15 mouse cellular contexts compared by ENCODE assay signal in genomic region chr1:135490931-135491666, GRCm38 (mm10).
DNase-seq lines count a peak whose midpoint lies in the region; ATAC-seq and TF ChIP-seq lines count a peak whose summit lies in the region.
"Had no signal": no experiment of that assay in that cellular context is flagged by ENCODE, and none has a peak within 500 bp of the region (broad histone marks: within the 10 kb centered on the region; RNA-seq: fewer than 3 reads in every experiment).

No protein-coding gene starts in this region.

- no peak for TF ChIP-seq RAD21 in CH12.LX (IDR thresholded peaks at IDR 0.05; ENCODE audit: low read depth, low read length)

- H3K36me3 ChIP-seq in heart, embryonic 16.5 days (ENCODE audit: control insufficient read depth, insufficient read depth): peaks cover 6% of the 10 kb centered on the region; the same call in 1 of the 2 replicates
- no peaks in the 10 kb centered on the region for H3K36me3 ChIP-seq in heart, adult 2 months (ENCODE audit: control insufficient read depth, insufficient read depth, low read length)
- H3K36me3 ChIP-seq in CH12.LX (replicated peaks in 1 of 2; ENCODE audit: control insufficient read depth in 1 of 2, insufficient read depth in 1 of 2, low read length in 1 of 2) (no peaks in the 10 kb centered on the region), myocyte (ENCODE audit: control insufficient read depth, insufficient read depth) (peaks cover 4% of the 10 kb centered on the region)
- H3K36me3 ChIP-seq: intestine, embryonic 15.5 days; liver, embryonic 15.5 days had no signal

- H3K27me3 ChIP-seq in heart, embryonic 16.5 days (ENCODE audit: control insufficient read depth, insufficient read depth, low read length): no peaks in the 10 kb centered on the region
- H3K27me3 ChIP-seq in heart, adult 2 months (ENCODE audit: control insufficient read depth, insufficient read depth, low read length): no peaks in the 10 kb centered on the region
- H3K27me3 ChIP-seq in CH12.LX (replicated peaks): no peaks in the 10 kb centered on the region
- H3K27me3 ChIP-seq in myocyte (ENCODE audit: control insufficient read depth, insufficient read depth, insufficient read length): no peaks in the 10 kb centered on the region
- H3K27me3 ChIP-seq: intestine, embryonic 15.5 days; liver, embryonic 15.5 days had no signal

- no peak for TF ChIP-seq POLR2A in heart, adult 2 months (IDR thresholded peaks at IDR 0.05; ENCODE audit: insufficient read depth, low read depth, low read length)
- no peak for TF ChIP-seq POLR2A in CH12.LX (IDR thresholded peaks at IDR 0.05; ENCODE audit: low read depth, low read length)
- no peak for TF ChIP-seq POLR2A in myocyte (IDR thresholded peaks at IDR 0.05; ENCODE audit: insufficient read length, low read depth)

- H3K4me3 ChIP-seq in heart, embryonic 16.5 days (ENCODE audit: low read length): no peak overlapping the region
- H3K4me3 ChIP-seq in heart, adult 2 months: no peak overlapping the region
- H3K4me3 ChIP-seq in CH12.LX (replicated peaks in 1 of 3; ENCODE audit: low read depth in 2 of 3, low read length in 2 of 3, poor library complexity in 1 of 3) (no peak overlapping the region), myocyte (no peak overlapping the region)
- H3K4me3 ChIP-seq: intestine, embryonic 15.5 days; liver, embryonic 15.5 days had no signal

- no peak overlapping the region for H3K4me2 ChIP-seq in heart, embryonic 16.5 days (ENCODE audit: low read depth, low read length)
- H3K4me2 ChIP-seq in CH12.LX (ENCODE audit: insufficient read depth, low read depth, poor library complexity, severe bottlenecking) (no peak overlapping the region), myocyte (ENCODE audit: low read depth) (peak overlapping the region; percentile 83)
- H3K4me2 ChIP-seq: intestine, embryonic 15.5 days; liver, embryonic 15.5 days had no signal

- no peak for TF ChIP-seq CTCF in heart, adult 2 months (IDR thresholded peaks at IDR 0.05)
- TF ChIP-seq CTCF in CH12.LX (conservative IDR thresholded peaks at IDR 0.05 in 1 of 2, IDR thresholded peaks at IDR 0.05 in 1 of 2; ENCODE audit: low read depth in 2 of 2, low read length in 2 of 2): no peak

- intact Hi-C loops in heart, adult 2 months (cut with DNase I): loop anchor here (2.0 kb wide), 1 partner anchor 16 kb away; no protein-coding TSS in a partner anchor

- WGBS in heart, embryonic 16.5 days: 41% methylated on average over 10 of the region's 10 CpGs
- WGBS in heart, adult 2 months: 73% methylated on average over 10 of the region's 10 CpGs

- no peaks in the 10 kb centered on the region for H3K9me3 ChIP-seq in heart, embryonic 16.5 days (replicated peaks; ENCODE audit: control insufficient read depth, low read length)
- H3K9me3 ChIP-seq in CH12.LX (replicated peaks; ENCODE audit: low read length): no peaks in the 10 kb centered on the region
- H3K9me3 ChIP-seq: intestine, embryonic 15.5 days; liver, embryonic 15.5 days had no signal

- 0 out of 2 replicates have a peak, but pooled peaks have one; percentile 26 for ATAC-seq in heart, embryonic 16.5 days (replicated peaks; ENCODE audit: extremely low read depth, insufficient read depth, low FRiP score)
- ATAC-seq: intestine, embryonic 15.5 days had no signal

- H3K9ac ChIP-seq in heart, embryonic 16.5 days (ENCODE audit: low read length): no peak overlapping the region
- H3K9ac ChIP-seq in heart, adult 2 months (ENCODE audit: low read depth, low read length): no peak overlapping the region
- H3K9ac ChIP-seq in CH12.LX (ENCODE audit: insufficient read depth, low read depth): no peak overlapping the region
- H3K9ac ChIP-seq: intestine, embryonic 15.5 days; liver, embryonic 15.5 days had no signal

- H3ac ChIP-seq in myocyte (ENCODE audit: control insufficient read depth, insufficient read length): no peak overlapping the region

- H3K27ac ChIP-seq in heart, embryonic 16.5 days (ENCODE audit: low read length): 0 out of 2 replicates have a peak overlapping the region, but pooled peaks have one; percentile 19
- no peak overlapping the region; the same call in 1 of the 2 replicates for H3K27ac ChIP-seq in heart, adult 2 months
- H3K27ac ChIP-seq in CH12.LX (ENCODE audit: insufficient read depth, low read depth): no peak overlapping the region
- H3K27ac ChIP-seq: intestine, embryonic 15.5 days; liver, embryonic 15.5 days had no signal

- in situ Hi-C loops in CH12.LX (cut with MboI; ENCODE audit: low pct_ligation_motif_present, low pct_unique_long_range_greater_than_20kb, low sequenced_read_pairs): no loop called here

- dilution Hi-C loops in CH12.LX (cut with MboI; ENCODE audit: extremely low pct_ligation_motif_present, extremely low pct_unique_long_range_greater_than_20kb, low sequenced_read_pairs): no loop called here

- H3K4me1 ChIP-seq in heart, embryonic 16.5 days (ENCODE audit: control insufficient read depth, insufficient read depth, low read length): peaks cover 44% of the 10 kb centered on the region
- no peaks in the 10 kb centered on the region for H3K4me1 ChIP-seq in heart, adult 2 months (ENCODE audit: control insufficient read depth, insufficient read depth, low read length)
- 0 out of 4 replicates have a peak, but pooled peaks cover 0 to under 1% of the 10 kb centered on the region in 2 experiments for H3K4me1 ChIP-seq in CH12.LX (ENCODE audit: control insufficient read depth in 1 of 2, insufficient read depth in 2 of 2)
- H3K4me1 ChIP-seq: liver, embryonic 15.5 days had no signal

- no peak for TF ChIP-seq EP300 in heart, adult 2 months (IDR thresholded peaks at IDR 0.05; ENCODE audit: insufficient read depth, low read depth, low read length)
- TF ChIP-seq EP300 in CH12.LX (IDR thresholded peaks at IDR 0.05; ENCODE audit: low read length): no peak

- H3K79me2 ChIP-seq in heart, adult 2 months (replicated peaks; ENCODE audit: control insufficient read depth, insufficient read depth, low read length): no peaks in the 10 kb centered on the region; the same call in 1 of the 2 replicates
- H3K79me2 ChIP-seq in CH12.LX (replicated peaks; ENCODE audit: control insufficient read depth, extremely low read depth, insufficient read depth, poor library complexity, severe bottlenecking): no peaks in the 10 kb centered on the region
- H3K79me2 ChIP-seq in myocyte (ENCODE audit: control insufficient read depth, insufficient read depth): peaks cover 25% of the 10 kb centered on the region

- DNase-seq in heart, adult 2 months: no peak
- DNase-seq in CH12.LX (ENCODE audit: extremely low read depth): no peak
- peak; percentile 69 for DNase-seq in Muller cell, postnatal 12 days (ENCODE audit: inconsistent ontology term)
- no peak for DNase-seq in urinary bladder, postnatal 36 days (ENCODE audit: low spot score in 2 of 2)
- no peak for DNase-seq in frontal cortex, adult 2 months (ENCODE audit: extremely low spot score in 1 of 2, low spot score in 1 of 2)
- DNase-seq: cerebellum, adult 8-10 months; kidney, postnatal 14 days; lung, postnatal 14 days; midbrain, embryonic 14.5 days; right cerebral cortex, adult 18-20 months; thymus, adult 2 months had no signal

TF ChIP-seq in CH12.LX, 34 proteins besides CTCF, POLR2A, EP300 and RAD21:
- TF ChIP-seq NELFE (IDR thresholded peaks at IDR 0.05; ENCODE audit: low read depth, low read length) (no peak), MAFK (IDR thresholded peaks at IDR 0.05; ENCODE audit: insufficient replicate concordance, low read length) (0 out of 2 replicates have a peak, but pooled peaks have one; percentile 7)

TF ChIP-seq in myocyte, 11 proteins besides CTCF, POLR2A, EP300 and RAD21:
- TF ChIP-seq MYOG (IDR thresholded peaks at IDR 0.05; ENCODE audit: control insufficient read depth in 1 of 3, insufficient read depth in 1 of 3, insufficient read length in 2 of 3, low read depth in 2 of 3) (peak in 1 of 3 experiments; percentile 28), SRF (IDR thresholded peaks at IDR 0.05; ENCODE audit: control insufficient read depth, insufficient read length, low read depth) (no peak), REST (IDR thresholded peaks at IDR 0.05; ENCODE audit: insufficient read depth, insufficient read length) (no peak), E2F4 (IDR thresholded peaks at IDR 0.05; ENCODE audit: insufficient read depth) (no peak)
TF ChIP-seq in myocyte: peak in this region for 1.
